Mouse (Mus musculus) heart, adult 2 months (tissue): ENCODE measurements around the gene Kcnk13.

Experiments used
- CTCF ChIP-seq: fragments of 200-600 bp; IDR thresholded peaks from 2 replicates; pipeline ENCODE4 v1.8.1; 2022; ENCODE audit warnings: antibody characterized with exemption, mild to moderate bottlenecking, moderate library complexity
- EP300 ChIP-seq: fragments of 200-500 bp; IDR thresholded peaks from 2 replicates; pipeline ENCODE4 v1.6.1; 2011; ENCODE audit warnings: low read depth, low read length, control low read depth; ENCODE audit not compliant: insufficient read depth
- POLR2A ChIP-seq: fragments of 200-500 bp; IDR thresholded peaks from 2 replicates; pipeline ENCODE4 v1.6.1; 2011; ENCODE audit warnings: mild to moderate bottlenecking, low read depth, low read length, control low read depth; ENCODE audit not compliant: insufficient read depth

DNA sequence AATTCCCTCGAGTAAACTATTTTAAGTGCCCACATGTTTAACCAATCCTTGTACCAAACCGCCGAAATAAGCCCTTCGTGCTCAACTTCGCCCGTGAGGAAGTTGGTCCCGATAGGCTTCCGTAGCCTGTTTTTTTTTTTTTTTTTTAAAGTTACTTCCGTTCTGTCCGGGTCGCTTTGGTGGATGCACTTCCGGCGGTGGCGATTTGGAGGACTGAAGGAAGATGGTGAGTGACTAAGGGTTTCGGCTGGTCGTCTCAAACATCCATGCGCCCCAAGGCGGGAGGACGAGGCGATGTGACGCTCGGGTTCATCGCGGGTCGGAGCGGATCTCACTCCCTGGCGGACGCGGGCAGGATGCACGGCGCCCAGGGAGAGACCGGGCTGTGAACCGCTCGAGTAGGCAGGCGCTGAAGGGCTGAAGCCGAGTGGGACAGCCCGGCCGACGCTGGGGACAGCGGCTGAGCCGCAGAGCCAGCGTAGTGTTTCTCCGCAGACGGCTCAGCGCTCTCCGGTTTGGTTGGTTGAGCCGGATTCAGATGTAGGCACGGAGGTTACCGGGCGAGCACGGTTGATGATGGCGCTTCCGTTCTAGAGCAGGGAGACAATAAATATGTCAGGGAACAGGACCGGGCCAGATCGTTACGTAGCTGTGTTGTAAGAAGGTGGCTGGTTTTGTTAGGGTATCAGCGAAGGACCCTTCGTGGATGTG is 145.8 kb downstream of the Kcnk13 start, which contains the start of gene Psmc1:
- peak; percentile 12; the same call in 1 of the 2 replicates for TF ChIP-seq CTCF
- peak; percentile 90 for TF ChIP-seq POLR2A
- peak; percentile 77 for TF ChIP-seq EP300
